Mouse (Mus musculus): Measurements from ENCODE around the gene Gal. TPM values are rescaled to one million over a fixed set of nuclear protein-coding genes. Genes with fewer than 3 reads are reported as not detected.
A peak's percentile ranks its signal among the peaks of the same experiment; 100 is the strongest.

The Gal gene
- polyA plus RNA-seq, 1 experiment from 2014 or later: 5.3 TPM

- 82% methylated on average over 6 of the region's 6 CpGs for WGBS
- Histone ChIP-seq H3K36me3 (ENCODE audit: control insufficient read depth, insufficient read depth, low read length) (no peaks in the 10 kb centered on the region), H3K9ac (ENCODE audit: low read length) (no peak overlapping the region), H3K27me3 (ENCODE audit: control insufficient read depth, insufficient read depth, low read length) (no peaks in the 10 kb centered on the region), H3K4me2 (ENCODE audit: low read depth) (no peak overlapping the region), H3K4me3 (ENCODE audit: low read depth, low read length) (no peak overlapping the region), H3K9me3 (ENCODE audit: control insufficient read depth, low read length) (no peaks in the 10 kb centered on the region), H3K4me1 (ENCODE audit: control insufficient read depth, insufficient read depth, low read length) (no peaks in the 10 kb centered on the region), H3K27ac (ENCODE audit: low read depth, low read length) (no peak overlapping the region)
- ATAC-seq (ENCODE audit: insufficient read depth, low FRiP score, low TSS enrichment) (no peak), DNase-seq (ENCODE audit: low spot score) (no peak)
Measured at GRCm38 (mm10) chr19:3402390-3402789, 12.0 kb downstream of the Gal start.

- Histone ChIP-seq H3K4me2 (ENCODE audit: low read depth) (no peak overlapping the region), H3K4me1 (ENCODE audit: control insufficient read depth, insufficient read depth, low read length) (no peaks in the 10 kb centered on the region), H3K9me3 (ENCODE audit: control insufficient read depth, low read length) (no peaks in the 10 kb centered on the region), H3K36me3 (ENCODE audit: control insufficient read depth, insufficient read depth, low read length) (no peaks in the 10 kb centered on the region), H3K9ac (ENCODE audit: low read length) (no peak overlapping the region), H3K4me3 (ENCODE audit: low read depth, low read length) (no peak overlapping the region), H3K27me3 (ENCODE audit: control insufficient read depth, insufficient read depth, low read length) (no peaks in the 10 kb centered on the region), H3K27ac (ENCODE audit: low read depth, low read length) (no peak overlapping the region)
- ATAC-seq (ENCODE audit: insufficient read depth, low FRiP score, low TSS enrichment) (no peak), DNase-seq (ENCODE audit: low spot score) (no peak)
- WGBS: 66% methylated on average over 7 of the region's 7 CpGs
Measured at GRCm38 (mm10) chr19:3401943-3402342, 12.4 kb downstream of the Gal start.

- WGBS: 89% methylated on average over 7 of the region's 7 CpGs
Measured at GRCm38 (mm10) chr19:3401504-3401903, 12.8 kb downstream of the Gal start.

GRCm38 (mm10) chr19:3400057-3400456 lies 14.3 kb downstream of the Gal start:
- H3K36me3 ChIP-seq (ENCODE audit: control insufficient read depth, insufficient read depth, low read length): no peaks in the 10 kb centered on the region
- H3K9me3 ChIP-seq (ENCODE audit: control insufficient read depth, low read length): no peaks in the 10 kb centered on the region
- DNase-seq (ENCODE audit: low spot score) (no peak), ATAC-seq (ENCODE audit: insufficient read depth, low FRiP score, low TSS enrichment) (no peak)
- no peak overlapping the region for H3K9ac ChIP-seq (ENCODE audit: low read length)
- H3K4me2 ChIP-seq (ENCODE audit: low read depth): no peak overlapping the region
- no peaks in the 10 kb centered on the region for H3K27me3 ChIP-seq (ENCODE audit: control insufficient read depth, insufficient read depth, low read length)
- H3K4me1 ChIP-seq (ENCODE audit: control insufficient read depth, insufficient read depth, low read length): no peaks in the 10 kb centered on the region
- H3K4me3 ChIP-seq (ENCODE audit: low read depth, low read length): no peak overlapping the region
- WGBS: 84% methylated on average over 4 of the region's 4 CpGs
- H3K27ac ChIP-seq (ENCODE audit: low read depth, low read length): no peak overlapping the region

More at GRCm38 (mm10) chr19:3401504-3401903, 12.8 kb downstream of the Gal start:
- no peak for ATAC-seq (ENCODE audit: insufficient read depth, low FRiP score, low TSS enrichment)
- Histone ChIP-seq H3K4me2 (ENCODE audit: low read depth) (no peak overlapping the region), H3K36me3 (ENCODE audit: control insufficient read depth, insufficient read depth, low read length) (no peaks in the 10 kb centered on the region), H3K4me1 (ENCODE audit: control insufficient read depth, insufficient read depth, low read length) (no peaks in the 10 kb centered on the region), H3K9ac (ENCODE audit: low read length) (no peak overlapping the region), H3K9me3 (ENCODE audit: control insufficient read depth, low read length) (no peaks in the 10 kb centered on the region), H3K4me3 (ENCODE audit: low read depth, low read length) (no peak overlapping the region), H3K27ac (ENCODE audit: low read depth, low read length) (no peak overlapping the region), H3K27me3 (ENCODE audit: control insufficient read depth, insufficient read depth, low read length) (no peaks in the 10 kb centered on the region)
- DNase-seq (ENCODE audit: low spot score): no peak

- no peaks in the 10 kb centered on the region for H3K9me3 ChIP-seq (ENCODE audit: control insufficient read depth, low read length)
- H3K9ac ChIP-seq (ENCODE audit: low read length): no peak overlapping the region
- no peak for ATAC-seq (ENCODE audit: insufficient read depth, low FRiP score, low TSS enrichment)
- no peak overlapping the region for H3K4me2 ChIP-seq (ENCODE audit: low read depth)
- H3K4me1 ChIP-seq (ENCODE audit: control insufficient read depth, insufficient read depth, low read length): no peaks in the 10 kb centered on the region
- H3K27me3 ChIP-seq (ENCODE audit: control insufficient read depth, insufficient read depth, low read length): no peaks in the 10 kb centered on the region
- H3K36me3 ChIP-seq (ENCODE audit: control insufficient read depth, insufficient read depth, low read length): no peaks in the 10 kb centered on the region
- H3K4me3 ChIP-seq (ENCODE audit: low read depth, low read length): no peak overlapping the region
- no peak for DNase-seq (ENCODE audit: low spot score)
- no peak overlapping the region for H3K27ac ChIP-seq (ENCODE audit: low read depth, low read length)
- WGBS: 97% methylated on average over 3 of the region's 3 CpGs
Measured at GRCm38 (mm10) chr19:3394216-3394615, 20.1 kb downstream of the Gal start.

- Histone ChIP-seq H3K4me1 (ENCODE audit: control insufficient read depth, insufficient read depth, low read length) (no peaks in the 10 kb centered on the region), H3K4me3 (ENCODE audit: low read depth, low read length) (no peak overlapping the region)
Measured at GRCm38 (mm10) chr19:3392384-3392783, 22.0 kb downstream of the Gal start.

GRCm38 (mm10) chr19:3389089-3389488 lies 25.3 kb downstream of the Gal start:
- Histone ChIP-seq H3K4me1 (ENCODE audit: control insufficient read depth, insufficient read depth, low read length) (no peaks in the 10 kb centered on the region), H3K27me3 (ENCODE audit: control insufficient read depth, insufficient read depth, low read length) (no peaks in the 10 kb centered on the region), H3K4me2 (ENCODE audit: low read depth) (peak overlapping the region; percentile 67), H3K36me3 (ENCODE audit: control insufficient read depth, insufficient read depth, low read length) (no peaks in the 10 kb centered on the region), H3K27ac (ENCODE audit: low read depth, low read length) (no peak overlapping the region), H3K9me3 (ENCODE audit: control insufficient read depth, low read length) (no peaks in the 10 kb centered on the region), H3K4me3 (ENCODE audit: low read depth, low read length) (peak overlapping the region; percentile 29), H3K9ac (ENCODE audit: low read length) (peak overlapping the region; percentile 47)
- peak; percentile 87 for DNase-seq (ENCODE audit: low spot score)
- ATAC-seq (ENCODE audit: insufficient read depth, low FRiP score, low TSS enrichment): peak; percentile 90
- WGBS: under 1% methylated on average over 42 of the region's 43 CpGs

More at GRCm38 (mm10) chr19:3392384-3392783, 22.0 kb downstream of the Gal start:
- H3K36me3 ChIP-seq (ENCODE audit: control insufficient read depth, insufficient read depth, low read length): no peaks in the 10 kb centered on the region
- H3K27me3 ChIP-seq (ENCODE audit: control insufficient read depth, insufficient read depth, low read length): no peaks in the 10 kb centered on the region
- no peaks in the 10 kb centered on the region for H3K9me3 ChIP-seq (ENCODE audit: control insufficient read depth, low read length)
- no peak overlapping the region for H3K9ac ChIP-seq (ENCODE audit: low read length)
- 86% methylated on average over 1 of the region's 1 CpGs for WGBS
- H3K4me2 ChIP-seq (ENCODE audit: low read depth): no peak overlapping the region
- DNase-seq (ENCODE audit: low spot score) (no peak), ATAC-seq (ENCODE audit: insufficient read depth, low FRiP score, low TSS enrichment) (no peak)
- no peak overlapping the region for H3K27ac ChIP-seq (ENCODE audit: low read depth, low read length)

GRCm38 (mm10) chr19:3388629-3389057 lies 25.7 kb downstream of the Gal start, which contains the start of gene Tesmin:
Tesmin (plus strand) TSS chr19:3388857.
- Histone ChIP-seq H3K9me3 (ENCODE audit: control insufficient read depth, low read length) (no peaks in the 10 kb centered on the region), H3K4me2 (ENCODE audit: low read depth) (peak within 1 kb of the TSS; percentile 67), H3K9ac (ENCODE audit: low read length) (peak within 1 kb of the TSS; percentile 47), H3K4me3 (ENCODE audit: low read depth, low read length) (peak within 1 kb of the TSS; percentile 29), H3K27me3 (ENCODE audit: control insufficient read depth, insufficient read depth, low read length) (no peaks in the 10 kb centered on the region), H3K4me1 (ENCODE audit: control insufficient read depth, insufficient read depth, low read length) (no peaks in the 10 kb centered on the region), H3K36me3 (ENCODE audit: control insufficient read depth, insufficient read depth, low read length) (no peaks in the 10 kb centered on the region), H3K27ac (ENCODE audit: low read depth, low read length) (no peak within 1 kb of the TSS)
- WGBS: 3% methylated on average over 26 of the region's 33 CpGs
- ATAC-seq (ENCODE audit: insufficient read depth, low FRiP score, low TSS enrichment) (peak; percentile 83), DNase-seq (ENCODE audit: low spot score) (peak; percentile 85)

GRCm38 (mm10) chr19:3388061-3388460 lies 26.3 kb downstream of the Gal start:
- H3K4me3 ChIP-seq (ENCODE audit: low read depth, low read length): no peak overlapping the region
- H3K27me3 ChIP-seq (ENCODE audit: control insufficient read depth, insufficient read depth, low read length): no peaks in the 10 kb centered on the region
- 77% methylated on average over 6 of the region's 6 CpGs for WGBS
- ATAC-seq (ENCODE audit: insufficient read depth, low FRiP score, low TSS enrichment) (no peak), DNase-seq (ENCODE audit: low spot score) (no peak)
- no peak overlapping the region for H3K4me2 ChIP-seq (ENCODE audit: low read depth)
- H3K9ac ChIP-seq (ENCODE audit: low read length): no peak overlapping the region
- no peaks in the 10 kb centered on the region for H3K4me1 ChIP-seq (ENCODE audit: control insufficient read depth, insufficient read depth, low read length)
- no peaks in the 10 kb centered on the region for H3K9me3 ChIP-seq (ENCODE audit: control insufficient read depth, low read length)
- H3K36me3 ChIP-seq (ENCODE audit: control insufficient read depth, insufficient read depth, low read length): no peaks in the 10 kb centered on the region
- H3K27ac ChIP-seq (ENCODE audit: low read depth, low read length): no peak overlapping the region
